Mouse (Mus musculus): Measurements from ENCODE around the gene Olfr922.

Olfr922 gene

GRCm38 (mm10) chr9:38814314-38814713, at the start of gene Olfr922:
Gene Olfr922 (plus strand): TSS chr9:38814614.
- no peak for DNase-seq (ENCODE audit: low spot score)

- no peak for DNase-seq (ENCODE audit: low spot score)
These were observed 41.6 kb upstream of the Olfr922 start, which contains the start of gene Olfr921 for GRCm38 (mm10) chr9:38772768-38773167. Gene Olfr921 (plus strand): TSS chr9:38773068.

- DNase-seq (ENCODE audit: low spot score), result no peak
These were observed 21.7 kb upstream of the Olfr922 start for GRCm38 (mm10) chr9:38792689-38793088.

DNA sequence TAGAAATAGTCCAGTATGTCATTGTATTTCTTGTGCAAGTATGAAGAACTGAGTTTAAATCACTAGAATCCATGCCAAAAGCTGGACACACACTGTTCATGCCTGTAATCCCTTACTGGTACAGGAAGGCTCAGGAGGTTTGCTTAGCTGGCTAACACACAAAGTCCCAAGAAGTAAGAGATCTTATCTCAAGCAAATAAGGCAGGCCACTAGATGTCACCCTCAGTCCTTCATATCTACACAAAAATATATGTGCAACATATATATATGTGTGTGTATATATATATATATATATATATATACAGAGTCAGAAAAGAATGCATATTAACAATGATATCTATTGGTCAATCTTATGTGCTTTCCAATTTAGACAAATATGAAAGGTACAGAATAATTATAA, 8.7 kb upstream of the Olfr922 start:
- no peak for DNase-seq (ENCODE audit: low spot score)

- no peak for DNase-seq (ENCODE audit: low spot score)
These were observed 1.1 kb downstream of the Olfr922 start for GRCm38 (mm10) chr9:38815458-38815986.

DNA sequence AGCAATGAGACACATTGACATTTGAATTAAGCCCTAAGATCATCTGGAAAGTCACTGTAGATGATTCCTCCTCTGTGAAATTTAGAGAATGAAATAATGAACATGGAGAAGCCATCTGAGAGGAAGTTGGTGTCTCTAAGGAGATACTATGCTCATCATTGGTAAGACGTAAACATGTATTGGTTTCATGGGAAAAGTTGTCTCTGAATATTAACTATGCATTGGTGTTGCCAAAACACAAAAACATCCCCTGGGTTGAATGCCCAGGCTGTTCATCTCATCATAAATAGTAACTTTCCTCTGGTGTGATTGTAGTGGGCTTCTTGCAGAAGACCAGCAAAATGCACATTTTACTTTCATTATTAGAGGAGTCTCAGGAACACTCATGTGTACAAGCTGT, 11.8 kb downstream of the Olfr922 start, which contains the start of gene Olfr923:
Olfr923 (plus strand) TSS at position 301 of the 400 bp plus-strand sequence.
- DNase-seq (ENCODE audit: low spot score), result no peak

DNA sequence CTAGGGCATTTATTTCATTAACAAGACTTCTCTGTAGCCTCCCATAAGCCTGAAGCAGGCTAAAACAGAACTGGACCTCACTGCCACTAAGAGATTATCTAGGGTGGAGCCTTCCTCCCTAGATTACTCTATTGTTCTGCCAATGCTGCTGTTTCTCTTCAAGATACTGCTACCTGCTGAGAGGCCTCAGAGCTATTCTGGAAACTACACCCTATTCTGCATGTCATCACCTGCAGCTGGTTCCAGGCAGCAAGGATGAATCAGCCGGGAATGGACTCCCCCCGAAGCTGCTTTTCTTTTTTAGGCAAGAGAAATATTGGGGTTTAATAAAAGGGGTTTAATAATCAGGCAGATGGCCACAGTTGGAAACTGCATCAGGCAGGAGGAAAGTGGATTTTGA, 18.6 kb downstream of the Olfr922 start:
- DNase-seq (ENCODE audit: low spot score), result no peak

DNA sequence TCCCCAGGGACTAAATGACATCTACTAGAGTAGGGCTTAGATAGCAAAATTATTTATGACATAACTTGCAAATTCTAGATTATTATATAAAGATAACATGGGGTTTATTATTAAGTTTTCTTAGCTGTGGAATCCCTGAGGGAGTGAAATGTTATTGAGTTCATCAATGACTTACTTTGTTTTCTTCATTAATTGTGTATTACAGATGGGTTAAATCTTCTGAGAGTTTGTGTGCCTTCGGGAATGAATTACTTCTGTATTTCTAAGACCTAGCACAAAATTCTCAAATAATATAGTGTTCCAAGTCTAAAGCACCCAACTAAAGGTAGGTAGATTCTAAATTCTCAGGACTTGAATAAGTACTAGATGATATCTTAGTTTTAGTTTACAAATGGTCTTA, 29.7 kb downstream of the Olfr922 start, which contains the start of gene Olfr924:
Olfr924 (plus strand) TSS at position 301 of the 400 bp plus-strand sequence.
- DNase-seq (ENCODE audit: low spot score), result no peak

DNA sequence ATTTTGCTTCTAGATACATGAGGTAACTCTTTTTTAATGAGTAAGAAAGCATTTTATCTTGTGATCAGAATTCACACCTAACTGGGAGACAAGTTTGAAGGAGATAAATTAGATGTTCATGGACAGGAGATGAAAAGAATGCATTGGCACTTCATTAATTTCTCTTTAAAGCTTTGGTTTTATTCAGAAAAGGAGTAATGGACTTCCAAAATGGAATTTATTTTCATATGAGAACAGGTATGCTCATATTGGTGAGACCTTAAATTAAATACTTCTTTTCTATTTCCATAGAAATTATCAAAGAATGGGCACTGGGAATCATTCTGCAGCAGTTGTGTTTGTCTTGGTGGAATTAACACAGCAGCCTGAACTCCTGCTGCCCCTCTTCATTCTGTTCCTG, 40.3 kb downstream of the Olfr922 start, which contains the start of gene Olfr26:
Olfr26 (plus strand) TSS at position 301 of the 400 bp plus-strand sequence.
- no peak for DNase-seq (ENCODE audit: low spot score)
